Mouse (Mus musculus) midbrain, embryonic 12.5 days (tissue): ENCODE results near the gene Dhx40. TPM values are rescaled to one million over a fixed set of nuclear protein-coding genes. Genes with fewer than 3 reads are reported as not detected.
"Not testable (repeated sequence)": the region's sequence is repeated elsewhere in the genome, so short reads cannot be mapped to it uniquely, and the experiment has no call there.

Experiments used
- ATAC-seq: fragments of 200-750 bp; cut with Nextera tagmentation; 2 replicates; pipeline ENCODE4 v1.8.0; 2017; ENCODE audit warnings: low read depth, moderate TSS enrichment, moderate library complexity; ENCODE audit not compliant: low FRiP score
- H3K27ac ChIP-seq: fragments of 300-500 bp; sonication (generic); replicated peaks from 2 replicates; pipeline ENCODE4 v1.5.1; 2016; ENCODE audit warnings: mild to moderate bottlenecking
- H3K27me3 ChIP-seq: fragments of 300-500 bp; sonication (generic); 2 replicates; pipeline ENCODE4 v1.6.1; 2016; ENCODE audit warnings: mild to moderate bottlenecking
- H3K36me3 ChIP-seq: fragments of 300-500 bp; sonication (generic); 2 replicates; pipeline ENCODE4 v1.6.1; 2016
- H3K4me1 ChIP-seq: fragments of 300-500 bp; sonication (generic); 2 replicates; pipeline ENCODE4 v1.6.1; 2016
- H3K4me2 ChIP-seq: fragments of 300-500 bp; sonication (generic); replicated peaks from 2 replicates; pipeline ENCODE4 v1.6.1; 2016; ENCODE audit warnings: mild to moderate bottlenecking, moderate library complexity
- H3K4me3 ChIP-seq: fragments of 300-500 bp; sonication (generic); 2 replicates; pipeline ENCODE4 v1.5.1; 2016; ENCODE audit warnings: mild to moderate bottlenecking
- H3K9ac ChIP-seq: fragments of 300-500 bp; sonication (generic); replicated peaks from 2 replicates; pipeline ENCODE4 v1.6.1; 2016; ENCODE audit warnings: mild to moderate bottlenecking, moderate library complexity
- H3K9me3 ChIP-seq: fragments of 300-500 bp; sonication (generic); 2 replicates; pipeline ENCODE4 v1.6.1; 2016; ENCODE audit warnings: mild to moderate bottlenecking
- WGBS: fragments of 180-500 bp; shearing (Covaris S2); methylation state at CpG from one replicate; pipeline ENCODE4 v1.1.7; 2016; 5-methylcytosine and 5-hydroxymethylcytosine counted together
- polyA plus RNA-seq: library from polyadenylated mRNA; unstranded; fragments of >200 nt; fragmentation: Nextera tagmentation; extraction: Ambion mirVana; gene quantifications from 2 replicates; pipeline ENCODE4 v1.2.1, GENCODE M21; 2016

Dhx40 gene
- polyA plus RNA-seq, 1 experiment from 2014 or later = 45.7 TPM

- H3K9ac ChIP-seq, H3K36me3 ChIP-seq, H3K27ac ChIP-seq, ATAC-seq, H3K9me3 ChIP-seq, H3K4me3 ChIP-seq, H3K4me2 ChIP-seq, H3K4me1 ChIP-seq, H3K27me3 ChIP-seq: not testable (repeated sequence)
- 90% methylated on average over 5 of the region's 11 CpGs for WGBS
Observed at GRCm38 (mm10) chr11:86813256-86813655, 5.7 kb upstream of the Dhx40 start.

GRCm38 (mm10) chr11:86811326-86811630, 3.7 kb upstream of the Dhx40 start:
- no peak overlapping the region for H3K27ac ChIP-seq
- peaks cover 10% of the 10 kb centered on the region for H3K4me1 ChIP-seq
- H3K27me3 ChIP-seq = no peaks in the 10 kb centered on the region
- WGBS = 83% methylated on average over 1 of the region's 1 CpGs
- H3K9ac ChIP-seq = no peak overlapping the region
- H3K4me3 ChIP-seq = no peak overlapping the region
- no peaks in the 10 kb centered on the region for H3K36me3 ChIP-seq
- H3K9me3 ChIP-seq = no peaks in the 10 kb centered on the region
- no peak overlapping the region for H3K4me2 ChIP-seq
- ATAC-seq = no peak

GRCm38 (mm10) chr11:86810572-86811325, 3.2 kb upstream of the Dhx40 start:
- peaks cover 11% of the 10 kb centered on the region for H3K4me1 ChIP-seq
- H3K4me3 ChIP-seq = no peak overlapping the region
- ATAC-seq = no peak
- H3K9me3 ChIP-seq = no peaks in the 10 kb centered on the region
- H3K27me3 ChIP-seq = no peaks in the 10 kb centered on the region
- 95% methylated on average over 2 of the region's 2 CpGs for WGBS
- H3K36me3 ChIP-seq = no peaks in the 10 kb centered on the region
- H3K27ac ChIP-seq = no peak overlapping the region
- H3K9ac ChIP-seq = no peak overlapping the region
- H3K4me2 ChIP-seq = no peak overlapping the region

- peaks cover 6% of the 10 kb centered on the region; the same call in 1 of the 2 replicates for H3K36me3 ChIP-seq
- no peak for ATAC-seq
- no peak overlapping the region for H3K4me2 ChIP-seq
- WGBS = 66% methylated on average over 4 of the region's 4 CpGs
- no peak overlapping the region for H3K27ac ChIP-seq
- H3K4me3 ChIP-seq = no peak overlapping the region
- no peaks in the 10 kb centered on the region for H3K9me3 ChIP-seq
- H3K27me3 ChIP-seq = no peaks in the 10 kb centered on the region
- H3K9ac ChIP-seq = no peak overlapping the region
- H3K4me1 ChIP-seq = peaks cover 11% of the 10 kb centered on the region
Observed at GRCm38 (mm10) chr11:86809828-86810227, 2.3 kb upstream of the Dhx40 start.

GRCm38 (mm10) chr11:86807001-86807477, 507 bp downstream of the Dhx40 start:
- Histone ChIP-seq H3K4me1 (peaks cover 11% of the 10 kb centered on the region), H3K9me3 (no peaks in the 10 kb centered on the region), H3K27me3 (no peaks in the 10 kb centered on the region), H3K4me3 (peak overlapping the region; percentile 84), H3K4me2 (peak overlapping the region; percentile 68), H3K27ac (peak overlapping the region; percentile 85), H3K36me3 (peaks cover 31% of the 10 kb centered on the region), H3K9ac (peak overlapping the region; percentile 67)
- under 1% methylated on average over 25 of the region's 25 CpGs for WGBS
- ATAC-seq = peak; percentile 92

GRCm38 (mm10) chr11:86794161-86794560, 13.4 kb downstream of the Dhx40 start:
- H3K27ac ChIP-seq = no peak overlapping the region
- no peak overlapping the region for H3K9ac ChIP-seq
- no peak for ATAC-seq
- no peaks in the 10 kb centered on the region for H3K9me3 ChIP-seq
- no peak overlapping the region for H3K4me2 ChIP-seq
- peaks cover 67% of the 10 kb centered on the region for H3K36me3 ChIP-seq
- H3K4me3 ChIP-seq = no peak overlapping the region
- no peaks in the 10 kb centered on the region for H3K27me3 ChIP-seq
- 79% methylated on average over 1 of the region's 1 CpGs for WGBS
- no peaks in the 10 kb centered on the region for H3K4me1 ChIP-seq

GRCm38 (mm10) chr11:86787436-86787835, 20.1 kb downstream of the Dhx40 start:
- not testable (repeated sequence) for H3K4me1 ChIP-seq, H3K9ac ChIP-seq, H3K4me3 ChIP-seq, H3K27me3 ChIP-seq, ATAC-seq, H3K9me3 ChIP-seq, H3K27ac ChIP-seq, H3K4me2 ChIP-seq
- peaks cover 69% of the 10 kb centered on the region for H3K36me3 ChIP-seq
- 93% methylated on average over 5 of the region's 5 CpGs for WGBS

- Histone ChIP-seq H3K27me3 (no peaks in the 10 kb centered on the region), H3K9me3 (no peaks in the 10 kb centered on the region), H3K27ac (no peak overlapping the region), H3K4me3 (no peak overlapping the region), H3K4me2 (no peak overlapping the region), H3K4me1 (no peaks in the 10 kb centered on the region), H3K9ac (no peak overlapping the region), H3K36me3 (peaks cover 69% of the 10 kb centered on the region)
- no peak for ATAC-seq
- 91% methylated on average over 2 of the region's 2 CpGs for WGBS
Observed at GRCm38 (mm10) chr11:86785767-86786166, 21.8 kb downstream of the Dhx40 start.

GRCm38 (mm10) chr11:86769884-86770283, 37.7 kb downstream of the Dhx40 start:
- Histone ChIP-seq H3K9ac (no peak overlapping the region), H3K27me3 (no peaks in the 10 kb centered on the region), H3K27ac (no peak overlapping the region), H3K4me3 (no peak overlapping the region), H3K4me1 (no peaks in the 10 kb centered on the region), H3K9me3 (no peaks in the 10 kb centered on the region), H3K4me2 (no peak overlapping the region), H3K36me3 (peaks cover 52% of the 10 kb centered on the region)
- WGBS = 91% methylated on average over 4 of the region's 4 CpGs
- no peak for ATAC-seq

- Histone ChIP-seq H3K9ac (no peak overlapping the region), H3K4me1 (no peaks in the 10 kb centered on the region), H3K36me3 (peaks cover 12% of the 10 kb centered on the region), H3K4me3 (no peak overlapping the region), H3K27ac (no peak overlapping the region), H3K27me3 (no peaks in the 10 kb centered on the region), H3K9me3 (no peaks in the 10 kb centered on the region), H3K4me2 (no peak overlapping the region)
- ATAC-seq = no peak
- 91% methylated on average over 2 of the region's 2 CpGs for WGBS
Observed at GRCm38 (mm10) chr11:86764501-86764900, 43.0 kb downstream of the Dhx40 start.

GRCm38 (mm10) chr11:86763127-86763526, 44.4 kb downstream of the Dhx40 start:
- not testable (repeated sequence) for H3K36me3 ChIP-seq, ATAC-seq, H3K4me1 ChIP-seq, H3K9me3 ChIP-seq, H3K27me3 ChIP-seq, H3K4me3 ChIP-seq, H3K9ac ChIP-seq, H3K4me2 ChIP-seq, H3K27ac ChIP-seq
- WGBS = 93% methylated on average over 11 of the region's 11 CpGs

GRCm38 (mm10) chr11:86760357-86760756, 47.2 kb downstream of the Dhx40 start:
- ATAC-seq = no peak

GRCm38 (mm10) chr11:86759886-86760285, 47.7 kb downstream of the Dhx40 start:
- Histone ChIP-seq H3K27me3 (no peaks in the 10 kb centered on the region), H3K4me3 (no peak overlapping the region)

More at GRCm38 (mm10) chr11:86760357-86760756, 47.2 kb downstream of the Dhx40 start:
- H3K4me1 ChIP-seq = peaks cover 14% of the 10 kb centered on the region
- H3K36me3 ChIP-seq = no peaks in the 10 kb centered on the region
- H3K4me3 ChIP-seq = no peak overlapping the region
- no peak overlapping the region for H3K4me2 ChIP-seq
- no peak overlapping the region for H3K9ac ChIP-seq
- no peaks in the 10 kb centered on the region for H3K9me3 ChIP-seq
- no peaks in the 10 kb centered on the region for H3K27me3 ChIP-seq
- H3K27ac ChIP-seq = no peak overlapping the region

More at GRCm38 (mm10) chr11:86759886-86760285, 47.7 kb downstream of the Dhx40 start:
- Histone ChIP-seq H3K4me2 (no peak overlapping the region), H3K27ac (no peak overlapping the region), H3K9me3 (no peaks in the 10 kb centered on the region), H3K36me3 (no peaks in the 10 kb centered on the region), H3K4me1 (peaks cover 17% of the 10 kb centered on the region), H3K9ac (no peak overlapping the region)
- no peak for ATAC-seq
- 87% methylated on average over 2 of the region's 2 CpGs for WGBS
